Mouse (Mus musculus) heart, embryonic 14.5 days (tissue): ENCODE results near the gene Phldb1. TPM values are rescaled to one million over a fixed set of nuclear protein-coding genes. Genes with fewer than 3 reads are reported as not detected.

ENCODE experiments used
- ATAC-seq: fragments of 200-750 bp; cut with Nextera tagmentation; 2 replicates; pipeline ENCODE4 v1.8.0; 2017; ENCODE audit warnings: low read depth, moderate TSS enrichment; ENCODE audit not compliant: insufficient number of reproducible peaks, insufficient read depth, low FRiP score
- H3K27ac ChIP-seq, 2 experiments: fragments of 200-500 bp in 1 of 2; fragments of 300-500 bp in 1 of 2; sonication (generic) in 1 of 2; replicated peaks in 1 of 2; 2 replicates each; pipeline ENCODE4 v1.5.1; 2012 to 2014; ENCODE audit warnings: low read depth in 2 of 2, low read length in 2 of 2, control low read depth in 1 of 2, mild to moderate bottlenecking in 1 of 2, mixed read lengths in 1 of 2; ENCODE audit not compliant: control insufficient read depth in 1 of 2, insufficient read depth in 1 of 2
- H3K27me3 ChIP-seq: fragments of 300-500 bp; sonication (generic); 2 replicates; pipeline ENCODE4 v1.6.1; 2014; ENCODE audit warnings: mild to moderate bottlenecking, low read length, control low read depth; ENCODE audit not compliant: control insufficient read depth, insufficient read depth
- H3K36me3 ChIP-seq: fragments of 300-500 bp; sonication (generic); 2 replicates; pipeline ENCODE4 v1.6.1; 2014; ENCODE audit warnings: mild to moderate bottlenecking, control low read depth, low read length, mixed read lengths; ENCODE audit not compliant: control insufficient read depth, insufficient read depth
- H3K4me1 ChIP-seq, 2 experiments: fragments of 200-500 bp in 1 of 2; fragments of 300-500 bp in 1 of 2; sonication (generic) in 1 of 2; 2 replicates each; pipeline ENCODE4 v1.6.1; 2012 to 2014; ENCODE audit warnings: low read length in 2 of 2, control low read depth in 1 of 2, mixed read lengths in 1 of 2; ENCODE audit not compliant: control insufficient read depth in 2 of 2, insufficient read depth in 2 of 2
- H3K4me2 ChIP-seq: fragments of 300-500 bp; sonication (generic); 2 replicates; pipeline ENCODE4 v1.6.1; 2014; ENCODE audit warnings: mild to moderate bottlenecking, low read length
- H3K4me3 ChIP-seq, 2 experiments: fragments of 200-500 bp in 1 of 2; fragments of 300-500 bp in 1 of 2; sonication (generic) in 1 of 2; 2 replicates each; pipeline ENCODE4 v1.5.1; 2012 to 2014; ENCODE audit warnings: low read length in 2 of 2, mild to moderate bottlenecking in 2 of 2, control low read depth in 1 of 2, low read depth in 1 of 2, moderate library complexity in 1 of 2; ENCODE audit not compliant: control insufficient read depth in 1 of 2, insufficient read depth in 1 of 2
- H3K9ac ChIP-seq: fragments of 300-500 bp; sonication (generic); 2 replicates; pipeline ENCODE4 v1.6.1; 2014; ENCODE audit warnings: mild to moderate bottlenecking, low read length
- H3K9me3 ChIP-seq: fragments of 300-500 bp; sonication (generic); 2 replicates; pipeline ENCODE4 v1.6.1; 2016; ENCODE audit warnings: low read length, control low read depth; ENCODE audit not compliant: control insufficient read depth
- WGBS: fragments of 180-500 bp; shearing (Covaris S2); extraction: QIAGEN DNeasy Blood & Tissue Kit; methylation state at CpG from one replicate; pipeline ENCODE4 v1.1.7; 2014; 5-methylcytosine and 5-hydroxymethylcytosine counted together
- polyA plus RNA-seq: library from polyadenylated mRNA; unstranded; fragments of >200 nt; fragmentation: Nextera tagmentation; extraction: Ambion mirVana; gene quantifications from 2 replicates; pipeline ENCODE4 v1.2.1, GENCODE M21; 2014

The Phldb1 gene
- polyA plus RNA-seq, 1 experiment from 2014 or later, result 25.4 TPM

DNA sequence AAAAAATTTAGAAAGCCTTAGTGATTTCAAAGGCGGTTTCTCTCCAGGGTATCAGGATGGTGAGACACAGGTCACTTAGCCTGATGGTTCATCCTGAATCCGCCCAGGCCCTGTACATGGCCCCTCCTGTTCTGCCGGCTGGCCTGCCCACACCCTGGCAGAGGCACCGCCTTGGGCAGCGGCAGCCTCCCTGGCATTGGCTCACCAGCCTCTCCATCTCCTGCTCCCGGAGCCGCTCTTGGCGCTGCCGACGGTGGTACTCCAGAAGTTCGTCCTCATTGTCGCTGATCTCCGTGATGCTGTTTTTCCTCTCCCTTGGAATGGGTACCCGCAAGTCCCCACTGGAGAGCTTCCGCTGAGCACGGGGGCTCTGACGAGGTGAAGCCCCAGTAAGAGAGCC lies 19.9 kb downstream of the Phldb1 start:
- H3K4me3 ChIP-seq, result no peak overlapping the region
- H3K27me3 ChIP-seq, result no peaks in the 10 kb centered on the region
- peaks cover 80% of the 10 kb centered on the region for H3K36me3 ChIP-seq
- no peaks in the 10 kb centered on the region for H3K9me3 ChIP-seq
- no peak overlapping the region for H3K27ac ChIP-seq
- ATAC-seq, result no peak
- no peak overlapping the region for H3K9ac ChIP-seq
- no peak overlapping the region for H3K4me2 ChIP-seq
- 81% methylated on average over 17 of the region's 17 CpGs for WGBS
- H3K4me1 ChIP-seq, result peaks cover 3 to 9% of the 10 kb centered on the region in 2 experiments; a peak in 3 of 4 replicates

DNA sequence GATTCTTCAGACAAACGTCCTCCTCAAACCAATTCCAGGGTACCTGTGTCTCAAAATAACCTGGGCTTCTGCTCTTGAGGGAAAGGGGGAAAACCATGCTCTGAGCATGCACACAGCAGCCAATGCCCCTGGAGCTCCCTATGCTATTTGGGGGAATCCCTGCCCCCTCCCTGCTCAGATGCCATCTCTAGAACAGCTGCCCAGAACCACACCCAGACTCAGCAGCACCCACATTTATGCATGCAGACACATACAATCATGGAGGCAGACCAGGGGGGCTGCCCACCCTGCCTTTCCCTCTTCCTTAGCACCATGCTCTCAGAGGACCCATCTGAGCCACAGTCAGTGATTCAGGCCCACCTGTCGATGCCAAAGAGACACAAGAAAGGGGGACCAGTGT lies 21.4 kb downstream of the Phldb1 start:
- ATAC-seq, result no peak
- peaks cover 8 to 9% of the 10 kb centered on the region in 2 experiments for H3K4me1 ChIP-seq
- WGBS, result 72% methylated on average over 2 of the region's 2 CpGs
- no peak overlapping the region for H3K4me2 ChIP-seq
- H3K4me3 ChIP-seq, result no peak overlapping the region
- no peak overlapping the region for H3K27ac ChIP-seq
- no peaks in the 10 kb centered on the region for H3K9me3 ChIP-seq
- H3K9ac ChIP-seq, result no peak overlapping the region
- H3K27me3 ChIP-seq, result no peaks in the 10 kb centered on the region
- peaks cover 84% of the 10 kb centered on the region for H3K36me3 ChIP-seq

DNA sequence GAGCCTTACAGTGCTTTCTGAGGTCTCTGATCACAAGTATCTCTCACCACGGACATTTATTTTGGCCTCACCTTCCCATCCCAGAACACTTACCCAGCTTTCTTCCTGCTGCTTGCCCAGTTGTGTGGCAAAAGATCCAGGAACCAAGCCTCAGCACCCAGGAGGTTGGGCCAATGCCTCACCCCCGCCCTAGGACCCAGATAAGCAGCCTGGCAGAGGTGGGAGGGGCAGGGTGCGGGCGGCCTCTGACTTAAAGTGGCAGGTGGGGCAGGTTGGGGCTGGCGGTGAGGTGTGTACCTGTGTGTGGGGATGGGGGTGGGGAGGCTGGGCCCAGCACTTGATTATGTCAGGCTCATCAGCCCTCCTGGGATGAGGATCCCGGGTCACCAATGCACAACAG lies 21.9 kb downstream of the Phldb1 start:
- Histone ChIP-seq H3K4me3 (no peak overlapping the region), H3K36me3 (peaks cover 80% of the 10 kb centered on the region), H3K9ac (no peak overlapping the region), H3K27me3 (no peaks in the 10 kb centered on the region), H3K27ac (no peak overlapping the region), H3K4me1 (peaks cover 10 to 13% of the 10 kb centered on the region in 2 experiments), H3K9me3 (no peaks in the 10 kb centered on the region), H3K4me2 (no peak overlapping the region)
- no peak for ATAC-seq
- WGBS, result 70% methylated on average over 6 of the region's 6 CpGs

DNA sequence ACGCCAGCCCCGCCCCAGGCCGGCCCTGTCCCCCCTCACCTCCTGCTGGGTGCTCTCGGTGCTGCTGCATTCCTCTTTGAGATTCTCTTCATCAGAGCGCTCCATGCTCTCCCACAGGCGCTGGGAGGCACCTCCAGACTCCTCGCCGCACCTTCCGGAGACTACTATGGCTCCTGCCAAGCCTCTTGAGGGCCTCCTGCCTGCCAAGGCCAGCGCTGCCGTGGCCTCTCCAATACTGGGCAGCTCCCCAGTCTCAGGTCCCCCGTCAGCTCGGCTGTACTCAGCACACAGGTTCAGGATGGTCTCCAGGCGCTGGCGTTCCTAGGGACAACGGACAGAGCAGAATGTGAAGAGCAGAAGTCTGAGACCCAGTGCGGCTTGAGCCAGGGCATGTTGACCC lies 23.4 kb downstream of the Phldb1 start:
- Histone ChIP-seq H3K9me3 (no peaks in the 10 kb centered on the region), H3K4me1 (peaks cover 14 to 18% of the 10 kb centered on the region in 2 experiments), H3K36me3 (peaks cover 78% of the 10 kb centered on the region), H3K27ac (no peak overlapping the region), H3K4me3 (no peak overlapping the region), H3K4me2 (no peak overlapping the region), H3K27me3 (no peaks in the 10 kb centered on the region), H3K9ac (no peak overlapping the region)
- 65% methylated on average over 17 of the region's 17 CpGs for WGBS
- no peak for ATAC-seq

DNA sequence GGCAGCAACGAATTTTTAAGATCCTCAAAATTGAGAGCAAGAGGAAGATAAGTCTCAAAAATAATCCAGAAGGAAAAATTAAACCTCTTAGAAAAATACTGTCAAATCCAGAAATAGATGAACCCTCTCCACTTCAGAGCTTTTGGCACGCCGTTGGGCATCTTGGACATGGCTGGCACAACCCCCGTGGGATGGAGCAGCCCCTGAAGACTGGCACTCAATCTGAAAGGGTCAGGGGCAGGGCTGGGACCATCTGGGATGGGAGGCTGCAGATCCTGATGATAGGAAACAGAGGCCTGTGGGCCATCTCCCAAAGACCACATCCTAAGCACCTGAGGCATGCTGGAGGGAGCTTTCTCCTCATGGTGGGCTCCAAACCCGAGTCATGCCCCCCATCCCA lies 24.8 kb downstream of the Phldb1 start:
- WGBS, result 80% methylated on average over 5 of the region's 5 CpGs
- Histone ChIP-seq H3K9ac (no peak overlapping the region), H3K27ac (no peak overlapping the region), H3K36me3 (peaks cover 78% of the 10 kb centered on the region), H3K4me1 (peaks cover 14 to 18% of the 10 kb centered on the region in 2 experiments), H3K4me3 (no peak overlapping the region), H3K27me3 (no peaks in the 10 kb centered on the region), H3K9me3 (no peaks in the 10 kb centered on the region), H3K4me2 (no peak overlapping the region)
- no peak for ATAC-seq

DNA sequence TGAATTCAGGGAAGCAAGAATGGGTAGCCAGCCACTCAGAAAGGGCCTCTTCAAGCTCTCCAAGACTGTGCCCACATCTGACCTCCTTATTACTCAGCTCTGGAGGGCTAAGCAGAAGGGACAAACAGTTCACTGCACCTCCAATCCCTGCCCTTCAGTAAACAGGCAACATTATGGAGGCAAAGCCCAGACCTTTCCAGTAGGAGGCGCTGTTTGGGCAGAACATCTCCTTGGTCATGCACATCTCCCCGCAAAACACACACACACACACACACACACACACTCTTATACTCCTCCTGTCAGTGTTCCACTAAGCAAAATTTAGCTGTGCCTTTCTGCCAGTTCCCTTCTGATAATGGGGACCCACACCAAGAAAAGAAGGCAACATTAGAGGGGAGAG lies 25.4 kb downstream of the Phldb1 start:
- Histone ChIP-seq H3K4me1 (peaks cover 14 to 18% of the 10 kb centered on the region in 2 experiments), H3K4me2 (no peak overlapping the region), H3K27me3 (no peaks in the 10 kb centered on the region), H3K9ac (no peak overlapping the region), H3K9me3 (no peaks in the 10 kb centered on the region), H3K27ac (0 out of 4 replicates have a peak overlapping the region, but pooled peaks of 1 of the 2 experiments have one; percentile 11), H3K4me3 (no peak overlapping the region), H3K36me3 (peaks cover 78% of the 10 kb centered on the region)
- 58% methylated on average over 2 of the region's 2 CpGs for WGBS
- no peak for ATAC-seq

DNA sequence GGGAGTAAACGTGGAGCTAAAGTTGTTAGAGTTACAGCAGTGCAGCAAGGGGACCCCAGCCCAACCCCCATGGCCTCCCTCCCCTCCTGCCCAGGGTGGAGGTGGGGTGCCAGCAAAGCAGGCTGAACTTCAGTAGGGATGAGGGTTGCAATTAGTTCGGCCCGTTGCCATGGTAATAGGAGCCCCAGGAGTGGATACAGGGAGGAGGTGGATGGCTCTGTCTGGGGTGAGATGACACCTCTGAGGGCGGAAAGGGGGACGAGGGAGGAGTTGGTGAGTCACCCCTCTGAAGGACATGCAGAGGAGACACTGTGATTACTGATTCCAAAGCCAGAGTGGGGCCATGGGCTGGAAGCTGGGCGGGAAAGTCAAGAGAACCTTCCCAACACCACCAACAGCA lies 26.1 kb downstream of the Phldb1 start:
- Histone ChIP-seq H3K9ac (peak overlapping the region; percentile 69), H3K4me2 (peak overlapping the region; percentile 82), H3K27me3 (no peaks in the 10 kb centered on the region), H3K4me3 (peak overlapping the region; percentile 50 to 54), H3K4me1 (peaks cover 14 to 18% of the 10 kb centered on the region in 2 experiments), H3K27ac (peak overlapping the region; percentile 27 to 61; a peak in 2 of 4 replicates), H3K36me3 (peaks cover 78% of the 10 kb centered on the region), H3K9me3 (no peaks in the 10 kb centered on the region)
- WGBS, result 19% methylated on average over 6 of the region's 6 CpGs
- ATAC-seq, result peak; percentile 27; the same call in 1 of the 2 replicates

DNA sequence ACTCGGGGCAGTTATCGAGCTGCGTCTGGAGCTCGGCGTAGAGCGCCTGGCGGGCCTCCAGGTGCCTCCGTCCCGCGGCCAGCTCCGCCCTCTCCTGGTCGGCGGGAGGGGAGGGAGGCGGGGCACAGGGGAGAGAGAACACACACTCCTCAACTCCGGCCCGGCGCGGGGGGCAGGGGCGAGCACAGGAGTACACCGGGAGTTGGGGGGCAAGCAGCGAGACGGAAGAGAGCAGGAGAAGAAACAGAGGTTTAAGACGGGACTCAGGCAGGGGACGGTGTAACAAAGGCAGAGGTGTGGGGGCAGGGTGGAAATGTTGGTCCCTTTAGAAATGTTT lies 26.6 kb downstream of the Phldb1 start:
- Histone ChIP-seq H3K4me2 (peak overlapping the region; percentile 82), H3K27me3 (no peaks in the 10 kb centered on the region), H3K4me1 (peaks cover 14 to 18% of the 10 kb centered on the region in 2 experiments), H3K9me3 (no peaks in the 10 kb centered on the region), H3K9ac (peak overlapping the region; percentile 69), H3K36me3 (peaks cover 78% of the 10 kb centered on the region), H3K4me3 (peak overlapping the region; percentile 50 to 54), H3K27ac (peak overlapping the region; percentile 27 to 61; a peak in 1 of 4 replicates)
- ATAC-seq, result peak; percentile 83
- 2% methylated on average over 23 of the region's 24 CpGs for WGBS
